Mouse (Mus musculus) intestine, postnatal 0 days (tissue): ENCODE data around the gene Svip. TPM values are rescaled to one million over a fixed set of nuclear protein-coding genes. Genes with fewer than 3 reads are reported as not detected.

Experiments used
- ATAC-seq: fragments of 200-750 bp; cut with Nextera tagmentation; 2 replicates; pipeline ENCODE4 v1.8.0; 2017; ENCODE audit warnings: mild to moderate bottlenecking, moderate TSS enrichment, moderate library complexity
- H3K27ac ChIP-seq: fragments of 300-500 bp; sonication (generic); 2 replicates; pipeline ENCODE4 v1.5.1; 2014; ENCODE audit warnings: mild to moderate bottlenecking, low read depth, low read length, moderate library complexity
- H3K27me3 ChIP-seq: fragments of 300-500 bp; sonication (generic); replicated peaks from 2 replicates; pipeline ENCODE4 v1.6.1; 2014; ENCODE audit warnings: low read length, mixed read lengths; ENCODE audit not compliant: control insufficient read depth, insufficient read depth
- H3K36me3 ChIP-seq: fragments of 300-500 bp; sonication (generic); 2 replicates; pipeline ENCODE4 v1.6.1; 2014; ENCODE audit warnings: mild to moderate bottlenecking, moderate library complexity; ENCODE audit not compliant: control insufficient read depth, insufficient read depth
- H3K4me1 ChIP-seq: fragments of 300-500 bp; sonication (generic); replicated peaks from 2 replicates; pipeline ENCODE4 v1.6.1; 2014; ENCODE audit warnings: antibody characterized with exemption, low read length, mixed read lengths; ENCODE audit not compliant: control insufficient read depth, insufficient read depth
- H3K4me2 ChIP-seq: fragments of 300-500 bp; sonication (generic); replicated peaks from 2 replicates; pipeline ENCODE4 v1.6.1; 2014; ENCODE audit warnings: low read depth, mild to moderate bottlenecking, moderate library complexity
- H3K4me3 ChIP-seq: fragments of 300-500 bp; sonication (generic); 2 replicates; pipeline ENCODE4 v1.5.1; 2014; ENCODE audit warnings: low read depth, low read length
- H3K9ac ChIP-seq: fragments of 300-500 bp; sonication (generic); 2 replicates; pipeline ENCODE4 v1.6.1; 2014; ENCODE audit warnings: mild to moderate bottlenecking, low read depth, low read length
- H3K9me3 ChIP-seq: fragments of 300-500 bp; sonication (generic); 2 replicates; pipeline ENCODE4 v1.6.1; 2016; ENCODE audit warnings: mixed run types; ENCODE audit not compliant: control insufficient read depth
- CTCF ChIP-seq: sonication (generic); IDR thresholded peaks from 2 replicates; pipeline ENCODE4 v1.5.1; 2016; ENCODE audit warnings: low read depth, mild to moderate bottlenecking, control low read depth, antibody characterized with exemption, moderate library complexity
- WGBS: fragments of 180-500 bp; shearing (Covaris S2); extraction: QIAGEN DNeasy Blood & Tissue Kit; methylation state at CpG from one replicate; pipeline ENCODE4 v1.1.7; 2014; 5-methylcytosine and 5-hydroxymethylcytosine counted together
- polyA plus RNA-seq: library from polyadenylated mRNA; unstranded; fragments of >200 nt; fragmentation: Nextera tagmentation; extraction: Ambion mirVana; gene quantifications from 2 replicates; pipeline ENCODE4 v1.2.1, GENCODE M21; 2015

Svip gene
- polyA plus RNA-seq, 1 experiment from 2014 or later: 10.8 TPM

DNA sequence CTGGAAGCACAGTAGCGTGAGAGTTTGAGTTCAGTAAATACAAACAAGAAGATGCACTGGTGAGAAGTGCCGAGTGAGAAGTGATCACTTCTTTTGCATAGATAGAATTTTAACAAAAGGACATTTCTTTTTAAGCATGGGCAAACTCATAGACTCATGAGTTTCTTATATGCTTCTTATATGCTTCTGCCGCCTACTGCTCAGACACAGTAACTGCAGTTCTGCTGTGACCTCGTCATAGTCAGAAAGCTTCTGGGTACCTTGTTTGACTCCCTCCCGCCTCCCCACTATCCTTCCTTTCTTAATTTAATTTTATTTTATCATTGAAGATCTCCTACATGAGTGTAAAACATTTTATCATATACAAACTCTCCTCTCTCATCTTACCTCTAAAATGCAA is 26.5 kb downstream of the Svip start:
- peak; percentile 67 for TF ChIP-seq CTCF
- H3K4me3 ChIP-seq: no peak overlapping the region
- H3K4me1 ChIP-seq: no peaks in the 10 kb centered on the region
- no peaks in the 10 kb centered on the region for H3K36me3 ChIP-seq
- H3K9ac ChIP-seq: no peak overlapping the region
- H3K27ac ChIP-seq: no peak overlapping the region
- no peaks in the 10 kb centered on the region for H3K9me3 ChIP-seq
- H3K27me3 ChIP-seq: no peaks in the 10 kb centered on the region
- 51% methylated on average over 5 of the region's 5 CpGs for WGBS
- no peak overlapping the region for H3K4me2 ChIP-seq
- no peak for ATAC-seq

DNA sequence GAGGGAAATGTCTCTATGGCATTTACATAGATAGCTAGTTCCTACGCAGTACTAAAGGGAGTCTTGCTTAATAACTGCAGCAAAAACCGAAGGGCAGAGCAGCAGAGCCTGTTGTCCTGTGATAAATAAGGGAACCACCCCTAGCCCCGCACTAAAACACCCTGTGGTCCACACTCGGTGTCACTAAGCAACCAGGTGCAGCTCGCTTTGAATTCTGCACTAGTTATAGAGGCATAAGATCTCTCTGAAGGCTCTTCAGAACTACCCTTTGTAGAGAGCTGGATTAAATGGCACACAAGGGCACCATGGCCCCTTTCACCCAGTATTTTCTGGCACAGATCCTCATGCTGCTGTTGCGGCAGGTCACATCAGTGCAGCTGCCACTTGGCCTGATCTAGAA is 30.6 kb downstream of the Svip start:
- TF ChIP-seq CTCF: no peak
- no peak overlapping the region for H3K4me2 ChIP-seq
- no peak for ATAC-seq
- no peaks in the 10 kb centered on the region for H3K4me1 ChIP-seq
- WGBS: 70% methylated on average over 6 of the region's 6 CpGs
- no peak overlapping the region for H3K4me3 ChIP-seq
- no peaks in the 10 kb centered on the region for H3K36me3 ChIP-seq
- H3K9ac ChIP-seq: no peak overlapping the region
- H3K9me3 ChIP-seq: no peaks in the 10 kb centered on the region
- no peak overlapping the region for H3K27ac ChIP-seq
- H3K27me3 ChIP-seq: no peaks in the 10 kb centered on the region

DNA sequence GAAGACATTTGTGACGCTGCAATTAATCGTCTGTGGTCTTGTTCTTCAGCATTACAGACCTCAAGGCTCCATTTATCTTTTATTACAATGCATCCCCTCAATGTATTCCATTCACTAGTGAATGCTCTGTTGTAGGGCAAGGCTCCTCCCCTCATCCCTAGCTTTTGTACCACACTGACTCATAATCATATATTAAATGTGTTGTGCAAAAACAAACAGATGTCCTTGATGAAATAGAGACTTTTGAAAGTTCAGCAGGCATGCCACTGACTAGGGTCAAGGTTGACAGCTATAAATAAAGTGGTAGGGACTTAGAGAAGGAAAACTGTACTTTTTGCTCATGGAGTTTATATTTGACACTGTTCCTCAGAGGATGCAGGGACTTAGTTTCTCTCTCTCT is 32.3 kb downstream of the Svip start:
- Histone ChIP-seq H3K4me3 (no peak overlapping the region), H3K27ac (no peak overlapping the region), H3K4me2 (no peak overlapping the region), H3K9me3 (no peaks in the 10 kb centered on the region), H3K36me3 (no peaks in the 10 kb centered on the region), H3K27me3 (no peaks in the 10 kb centered on the region), H3K9ac (no peak overlapping the region), H3K4me1 (no peaks in the 10 kb centered on the region)
- TF ChIP-seq CTCF: no peak
- ATAC-seq: no peak
- 81% methylated on average over 2 of the region's 2 CpGs for WGBS

DNA sequence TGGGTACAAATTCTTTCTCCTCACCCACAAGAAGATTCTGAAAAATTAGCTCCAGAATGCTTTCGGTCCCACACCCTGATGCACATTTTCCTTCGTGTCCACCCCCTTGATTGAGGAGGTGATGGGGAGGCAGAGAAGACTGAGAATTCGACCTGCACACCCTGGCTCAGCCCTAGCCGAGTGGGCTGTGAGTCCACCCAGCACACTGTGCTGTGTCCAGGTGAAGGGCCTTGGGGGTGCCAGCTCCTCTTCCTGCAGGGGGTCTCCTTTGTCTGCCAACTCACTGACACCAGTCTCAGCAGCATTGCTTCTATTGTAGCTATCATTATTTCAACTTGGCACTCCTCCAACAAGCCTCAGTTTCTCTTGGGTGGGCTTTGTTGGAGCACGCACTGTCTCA is 32.7 kb downstream of the Svip start:
- Histone ChIP-seq H3K27ac (no peak overlapping the region), H3K27me3 (no peaks in the 10 kb centered on the region), H3K9me3 (no peaks in the 10 kb centered on the region), H3K4me3 (no peak overlapping the region), H3K9ac (no peak overlapping the region), H3K36me3 (no peaks in the 10 kb centered on the region), H3K4me2 (no peak overlapping the region), H3K4me1 (no peaks in the 10 kb centered on the region)
- 73% methylated on average over 5 of the region's 5 CpGs for WGBS
- no peak for ATAC-seq
- no peak for TF ChIP-seq CTCF

DNA sequence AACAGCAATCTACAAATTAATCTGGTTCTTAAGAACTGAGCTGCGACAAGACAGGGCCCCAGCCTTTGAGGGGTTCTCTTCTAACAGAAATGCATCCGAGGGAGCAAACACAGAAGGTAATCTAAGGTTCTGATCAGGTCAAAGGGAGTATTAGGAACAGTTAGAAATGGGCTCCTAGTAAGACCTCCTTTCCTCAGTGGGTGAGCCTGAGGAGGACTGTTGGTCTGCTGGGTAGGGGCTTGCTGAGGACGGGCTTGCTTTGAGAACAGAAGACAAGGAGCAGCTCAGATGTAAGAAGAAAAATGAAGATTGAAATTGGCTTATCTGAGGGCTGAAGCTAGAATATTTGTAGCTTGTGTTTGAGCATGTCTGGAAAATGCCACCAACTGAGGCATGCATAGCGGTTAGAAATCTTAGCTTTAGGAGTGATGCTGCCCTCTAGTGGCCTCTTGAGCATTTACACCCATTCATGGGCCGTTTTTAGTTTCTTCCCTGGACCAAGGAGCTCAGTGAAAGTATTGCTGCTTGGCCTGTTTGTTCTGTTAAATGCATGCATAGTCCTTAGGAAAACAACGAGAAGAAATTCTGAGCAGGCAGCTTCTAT is 33.5 kb downstream of the Svip start:
- no peaks in the 10 kb centered on the region for H3K27me3 ChIP-seq
- no peaks in the 10 kb centered on the region for H3K4me1 ChIP-seq
- 34% methylated on average over 6 of the region's 6 CpGs for whole genome bisulfite sequencing
- no peak overlapping the region for H3K4me3 ChIP-seq
- no peak overlapping the region for H3K9ac ChIP-seq
- TF ChIP-seq CTCF: peak; percentile 92
- no peak overlapping the region for H3K4me2 ChIP-seq
- H3K27ac ChIP-seq: no peak overlapping the region
- no peaks in the 10 kb centered on the region for H3K9me3 ChIP-seq
- ATAC-seq: 0 out of 2 replicates have a peak, but pooled peaks have one; percentile 19
- no peaks in the 10 kb centered on the region for H3K36me3 ChIP-seq

DNA sequence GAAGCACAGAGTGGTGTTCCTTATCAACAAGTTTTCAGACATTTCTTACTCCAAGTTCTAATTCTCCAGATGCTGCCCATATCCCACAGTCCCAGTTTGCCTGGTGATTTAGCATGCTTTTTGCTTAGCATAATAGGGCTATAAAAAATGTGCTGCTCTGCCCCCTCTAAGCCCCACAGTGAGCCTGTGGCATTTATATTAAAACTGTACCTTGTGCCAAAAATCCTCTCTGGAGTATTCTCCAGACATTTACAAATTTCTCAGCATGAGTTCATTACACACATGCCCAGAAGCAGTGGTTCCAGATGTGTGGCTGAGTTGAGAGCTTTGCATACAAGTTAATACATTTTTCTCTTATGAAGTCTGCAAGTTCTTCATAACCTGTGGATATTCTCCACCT is 36.4 kb downstream of the Svip start:
- no peaks in the 10 kb centered on the region for H3K36me3 ChIP-seq
- no peak overlapping the region for H3K4me3 ChIP-seq
- TF ChIP-seq CTCF: no peak
- H3K27me3 ChIP-seq: no peaks in the 10 kb centered on the region
- no peaks in the 10 kb centered on the region for H3K4me1 ChIP-seq
- H3K9me3 ChIP-seq: no peaks in the 10 kb centered on the region
- H3K4me2 ChIP-seq: no peak overlapping the region
- no peak overlapping the region for H3K9ac ChIP-seq
- ATAC-seq: no peak
- no peak overlapping the region for H3K27ac ChIP-seq

DNA sequence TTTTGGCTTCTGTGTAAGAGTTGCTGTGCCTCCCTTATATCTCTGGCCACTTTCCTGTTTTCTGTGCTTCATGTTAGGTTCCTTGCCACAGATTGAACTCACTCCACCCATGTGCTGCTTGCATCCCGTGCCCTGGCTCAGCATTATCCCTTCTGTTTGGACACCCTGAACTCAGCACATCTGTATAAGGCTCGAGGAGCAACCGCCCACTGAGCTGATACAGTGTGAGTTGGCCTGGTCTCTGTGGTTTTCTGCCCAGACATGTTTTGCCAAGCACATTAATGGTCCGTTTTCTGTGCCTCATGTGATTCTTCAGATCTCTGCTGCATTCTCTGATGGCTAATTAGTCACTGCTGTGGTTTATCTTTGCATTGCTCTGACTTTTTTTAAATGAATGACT is 38.2 kb downstream of the Svip start:
- no peaks in the 10 kb centered on the region for H3K9me3 ChIP-seq
- no peak overlapping the region for H3K4me2 ChIP-seq
- H3K27me3 ChIP-seq: no peaks in the 10 kb centered on the region
- no peak for TF ChIP-seq CTCF
- WGBS: 88% methylated on average over 4 of the region's 4 CpGs
- no peaks in the 10 kb centered on the region for H3K36me3 ChIP-seq
- H3K27ac ChIP-seq: no peak overlapping the region
- no peak overlapping the region for H3K9ac ChIP-seq
- H3K4me3 ChIP-seq: no peak overlapping the region
- H3K4me1 ChIP-seq: no peaks in the 10 kb centered on the region
- ATAC-seq: no peak
